Mouse (Mus musculus): ENCODE results near the gene Prl. TPM values are rescaled to one million over a fixed set of nuclear protein-coding genes. Genes with fewer than 3 reads are reported as not detected.
"Not testable (repeated sequence)": the region's sequence is repeated elsewhere in the genome, so short reads cannot be mapped to it uniquely, and the experiment has no call there.

Prl gene
- not detected for total RNA-seq (2022)

GRCm38 (mm10) chr13:27057270-27057669 lies at the start of gene Prl:
Gene Prl, plus strand, starts transcription at chr13:27057570.
- DNase-seq (ENCODE audit: low spot score): no peak

- DNase-seq (ENCODE audit: low spot score): no peak
Measured at GRCm38 (mm10) chr13:27026614-27027013, 30.8 kb upstream of the Prl start.

- DNase-seq (ENCODE audit: low spot score): no peak
Measured at GRCm38 (mm10) chr13:27027376-27027775, 30.0 kb upstream of the Prl start.

GRCm38 (mm10) chr13:27028501-27029240 lies 28.7 kb upstream of the Prl start:
- DNase-seq (ENCODE audit: low spot score): no peak

GRCm38 (mm10) chr13:27031101-27031852 lies 26.1 kb upstream of the Prl start:
- peak; percentile 14 for DNase-seq (ENCODE audit: low spot score)

- DNase-seq (ENCODE audit: low spot score): no peak
Measured at GRCm38 (mm10) chr13:27031853-27032240, 25.5 kb upstream of the Prl start.

GRCm38 (mm10) chr13:27032998-27033397 lies 24.4 kb upstream of the Prl start:
- DNase-seq (ENCODE audit: low spot score): no peak

GRCm38 (mm10) chr13:27042185-27042584 lies 15.2 kb upstream of the Prl start:
- DNase-seq (ENCODE audit: low spot score): no peak

GRCm38 (mm10) chr13:27043326-27043725 lies 14.0 kb upstream of the Prl start:
- DNase-seq (ENCODE audit: low spot score): no peak

GRCm38 (mm10) chr13:27059177-27059576 lies 1.8 kb downstream of the Prl start:
- DNase-seq (ENCODE audit: low spot score): peak; percentile 13

- DNase-seq (ENCODE audit: low spot score): not testable (repeated sequence)
Measured at GRCm38 (mm10) chr13:27093890-27094289, 36.5 kb downstream of the Prl start, which contains the start of gene Prl3d1. Gene Prl3d1, plus strand, starts transcription at chr13:27094190.

Other genes starting within 250 kb of the Prl start
- gene Prl3d1, start 36.6 kb downstream of the Prl start, total RNA-seq (2022): not detected
- not detected for gene Prl3d2, start 64.1 kb downstream of the Prl start, total RNA-seq (2022)
- not detected for gene Prl3d3, start 99.2 kb downstream of the Prl start, total RNA-seq (2022)
- gene Prl3c1, start 139.1 kb downstream of the Prl start, total RNA-seq (2022): not detected
- gene Prl3b1, start 184.3 kb downstream of the Prl start, total RNA-seq (2022): not detected
- gene Prl3a1, start 201.9 kb downstream of the Prl start, total RNA-seq (2022): not detected

Data from heart, adult 8-10 months (tissue).